Mouse (Mus musculus) thymus, adult 2 months (tissue): ENCODE measurements around the gene Ttc23. TPM values are rescaled to one million over a fixed set of nuclear protein-coding genes. Genes with fewer than 3 reads are reported as not detected.

Experiments
- DNase-seq: peaks from one replicate; pipeline ENCODE4 v3.0.0; 2021
- H3K27ac ChIP-seq: fragments of 200-500 bp; 2 replicates; pipeline ENCODE4 v1.5.1; 2012; ENCODE audit warnings: low read length, control low read depth; ENCODE audit not compliant: control insufficient read depth, insufficient read depth
- H3K27me3 ChIP-seq: fragments of 200-500 bp; 2 replicates; pipeline ENCODE4 v1.6.1; 2012; ENCODE audit warnings: mild to moderate bottlenecking, low read length, moderate library complexity, mixed read lengths; ENCODE audit not compliant: control insufficient read depth, insufficient read depth
- H3K36me3 ChIP-seq: fragments of 200-500 bp; 2 replicates; pipeline ENCODE4 v1.6.1; 2012; ENCODE audit warnings: mild to moderate bottlenecking, low read length, moderate library complexity; ENCODE audit not compliant: control insufficient read depth, insufficient read depth
- H3K4me1 ChIP-seq: fragments of 200-500 bp; replicated peaks from 2 replicates; pipeline ENCODE4 v1.6.1; 2012; ENCODE audit warnings: low read length; ENCODE audit not compliant: control insufficient read depth, insufficient read depth
- H3K4me3 ChIP-seq: fragments of 200-500 bp; 2 replicates; pipeline ENCODE4 v1.5.1; 2012; ENCODE audit warnings: mild to moderate bottlenecking, low read length, control low read depth, moderate library complexity; ENCODE audit not compliant: control insufficient read depth, insufficient read depth
- CTCF ChIP-seq: fragments of 200-500 bp; IDR thresholded peaks from 2 replicates; pipeline ENCODE4 v1.5.1; 2012; ENCODE audit warnings: mild to moderate bottlenecking, control low read depth, low read length, moderate library complexity, borderline replicate concordance; ENCODE audit not compliant: control insufficient read depth, poor library complexity, insufficient read depth; ENCODE audit errors: extremely low read depth
- POLR2A ChIP-seq: fragments of 200-500 bp; IDR thresholded peaks from 2 replicates; pipeline ENCODE4 v1.6.1; 2012; ENCODE audit warnings: mild to moderate bottlenecking, low read length, control low read depth, moderate library complexity; ENCODE audit not compliant: control insufficient read depth, poor library complexity, insufficient read depth; ENCODE audit errors: extremely low read depth
- WGBS: fragments of 180-500 bp; shearing (Covaris S2); methylation state at CpG from one replicate; pipeline ENCODE4 v1.1.7; 2018; 5-methylcytosine and 5-hydroxymethylcytosine counted together
- polyA plus RNA-seq: library from polyadenylated mRNA; depleted of rRNA; stranded (reverse); fragments of >200 nt; gene quantifications from 2 replicates; pipeline ENCODE4 v1.2.3, GENCODE M21; 2012

Ttc23 gene
- polyA plus RNA-seq, 1 experiment: 4.5 TPM

DNA sequence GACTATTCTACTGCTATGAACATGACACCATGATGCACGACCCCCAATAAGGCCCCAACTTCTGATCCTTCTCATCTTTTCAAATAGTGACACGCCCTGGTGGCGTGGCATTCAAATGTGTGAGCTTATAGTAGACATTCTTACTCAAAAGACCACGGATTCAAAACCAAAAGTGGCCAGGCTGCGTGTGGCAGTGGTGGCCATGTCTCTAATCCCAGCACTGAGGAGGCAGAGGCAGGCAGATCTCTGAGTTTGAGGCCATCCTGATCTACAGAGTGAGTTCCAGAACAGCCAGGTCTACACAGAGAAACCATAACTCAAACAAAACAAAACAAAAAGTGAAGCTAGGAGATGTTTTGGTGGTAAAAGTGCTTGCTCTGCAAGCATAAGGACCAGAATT, 20.5 kb upstream of the Ttc23 start:
- no peak for DNase-seq
- H3K27ac ChIP-seq: no peak overlapping the region
- WGBS: 95% methylated on average over 5 of the region's 5 CpGs
- TF ChIP-seq POLR2A (no peak), CTCF (no peak)
- no peaks in the 10 kb centered on the region; the same call in 1 of the 2 replicates for H3K4me1 ChIP-seq
- H3K27me3 ChIP-seq: no peaks in the 10 kb centered on the region
- H3K4me3 ChIP-seq: no peak overlapping the region
- H3K36me3 ChIP-seq: no peaks in the 10 kb centered on the region

DNA sequence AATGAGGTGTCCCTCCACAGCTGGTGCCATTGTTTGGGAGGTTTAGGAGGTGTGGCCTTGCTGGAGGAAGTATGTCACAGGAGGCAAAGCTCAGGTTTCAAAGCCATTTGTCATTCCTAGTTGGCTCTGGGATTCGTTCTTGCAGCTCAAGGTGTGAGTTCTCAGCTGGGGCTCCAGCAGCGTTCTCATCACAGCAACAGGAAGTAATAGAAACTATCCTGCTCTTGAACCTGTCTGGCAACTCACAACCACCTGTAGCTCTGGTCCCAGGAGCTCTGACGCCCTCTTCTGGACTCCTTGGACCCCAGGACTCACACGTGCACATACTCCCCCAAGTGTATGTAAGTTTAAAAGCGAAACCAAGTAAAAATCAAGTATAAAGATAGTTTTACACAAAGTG, 17.5 kb upstream of the Ttc23 start:
- H3K27ac ChIP-seq: no peak overlapping the region
- 91% methylated on average over 5 of the region's 5 CpGs for WGBS
- H3K4me3 ChIP-seq: no peak overlapping the region
- no peaks in the 10 kb centered on the region for H3K27me3 ChIP-seq
- no peak for DNase-seq
- TF ChIP-seq CTCF: no peak
- no peak for TF ChIP-seq POLR2A
- no peaks in the 10 kb centered on the region for H3K4me1 ChIP-seq
- H3K36me3 ChIP-seq: no peaks in the 10 kb centered on the region

DNA sequence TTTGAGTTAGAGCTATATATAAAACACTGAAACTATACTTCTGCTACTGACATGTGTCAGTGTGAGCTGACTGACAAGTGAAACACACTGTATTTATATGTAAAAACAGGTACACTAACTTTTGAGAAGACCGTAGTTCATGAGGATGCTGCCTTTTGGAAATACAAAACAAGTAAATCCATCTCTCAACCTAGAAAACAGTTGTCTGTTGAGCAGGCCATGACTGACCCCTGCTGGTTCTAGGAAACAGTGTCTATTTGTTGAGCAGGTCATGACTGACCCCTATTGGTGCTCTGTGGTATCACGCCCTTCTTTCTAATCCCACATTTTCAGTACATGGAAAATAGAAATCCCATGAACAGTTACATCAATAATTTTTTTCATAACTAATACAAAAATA, 16.4 kb upstream of the Ttc23 start:
- no peaks in the 10 kb centered on the region for H3K27me3 ChIP-seq
- DNase-seq: peak; percentile 67
- no peaks in the 10 kb centered on the region for H3K4me1 ChIP-seq
- H3K4me3 ChIP-seq: no peak overlapping the region
- H3K36me3 ChIP-seq: no peaks in the 10 kb centered on the region
- TF ChIP-seq POLR2A (no peak), CTCF (no peak)
- no peak overlapping the region for H3K27ac ChIP-seq
- 14% methylated on average over 2 of the region's 2 CpGs for WGBS

GRCm38 (mm10) chr7:67632380-67632779, 14.8 kb upstream of the Ttc23 start:
- WGBS: 89% methylated on average over 5 of the region's 5 CpGs
- H3K27ac ChIP-seq: no peak overlapping the region
- no peaks in the 10 kb centered on the region for H3K36me3 ChIP-seq
- TF ChIP-seq CTCF (0 out of 2 replicates have a peak, but pooled peaks have one; percentile 24), POLR2A (no peak)
- no peak for DNase-seq
- no peaks in the 10 kb centered on the region for H3K4me1 ChIP-seq
- no peaks in the 10 kb centered on the region for H3K27me3 ChIP-seq
- no peak overlapping the region for H3K4me3 ChIP-seq

DNA sequence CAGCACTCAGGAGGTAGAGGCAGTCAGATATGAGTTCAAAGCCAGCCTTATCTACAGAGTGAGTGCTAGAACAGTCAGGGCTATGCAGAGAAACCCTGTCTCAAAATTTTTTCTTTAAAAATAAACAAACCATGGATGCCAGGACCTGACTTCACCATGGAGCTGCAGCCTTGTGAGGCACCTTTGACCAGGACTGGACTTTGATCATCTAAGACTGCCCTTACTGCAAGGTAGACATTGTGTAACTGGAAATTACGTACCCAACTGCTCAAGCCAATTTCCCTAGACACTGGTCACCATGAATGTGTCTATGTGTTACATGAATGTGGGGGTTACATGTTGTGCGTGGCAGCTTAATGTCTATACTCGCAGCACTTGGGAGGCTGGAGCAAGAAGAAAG, 13.0 kb upstream of the Ttc23 start:
- Histone ChIP-seq H3K4me1 (no peaks in the 10 kb centered on the region), H3K4me3 (no peak overlapping the region), H3K27me3 (no peaks in the 10 kb centered on the region), H3K27ac (no peak overlapping the region), H3K36me3 (no peaks in the 10 kb centered on the region)
- DNase-seq: no peak
- 98% methylated on average over 3 of the region's 3 CpGs for WGBS
- TF ChIP-seq POLR2A (no peak), CTCF (no peak)

DNA sequence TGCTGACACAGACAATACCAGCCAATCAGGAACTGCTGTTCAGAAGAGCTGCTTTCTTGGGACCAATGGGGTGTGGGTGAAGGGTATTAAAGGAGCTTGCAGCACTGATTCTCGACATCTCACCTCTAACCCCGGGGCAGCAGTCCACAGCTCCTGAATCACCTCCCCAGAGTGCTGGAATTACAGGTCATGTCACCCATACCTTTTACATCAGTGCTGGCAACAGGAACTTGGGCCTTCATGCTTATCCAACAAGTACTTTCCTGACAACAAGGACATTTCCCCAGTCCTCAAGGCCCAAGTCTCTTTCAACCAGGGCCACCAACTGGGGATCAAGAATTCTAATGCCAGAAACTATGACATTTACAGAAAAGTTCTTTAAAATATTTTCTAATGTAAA, 11.0 kb upstream of the Ttc23 start:
- no peak overlapping the region for H3K4me3 ChIP-seq
- H3K4me1 ChIP-seq: no peaks in the 10 kb centered on the region
- H3K36me3 ChIP-seq: 0 out of 2 replicates have a peak, but pooled peaks cover 6% of the 10 kb centered on the region
- 90% methylated on average over 2 of the region's 2 CpGs for WGBS
- H3K27me3 ChIP-seq: no peaks in the 10 kb centered on the region
- no peak overlapping the region for H3K27ac ChIP-seq
- DNase-seq: no peak
- no peak for TF ChIP-seq POLR2A
- no peak for TF ChIP-seq CTCF

DNA sequence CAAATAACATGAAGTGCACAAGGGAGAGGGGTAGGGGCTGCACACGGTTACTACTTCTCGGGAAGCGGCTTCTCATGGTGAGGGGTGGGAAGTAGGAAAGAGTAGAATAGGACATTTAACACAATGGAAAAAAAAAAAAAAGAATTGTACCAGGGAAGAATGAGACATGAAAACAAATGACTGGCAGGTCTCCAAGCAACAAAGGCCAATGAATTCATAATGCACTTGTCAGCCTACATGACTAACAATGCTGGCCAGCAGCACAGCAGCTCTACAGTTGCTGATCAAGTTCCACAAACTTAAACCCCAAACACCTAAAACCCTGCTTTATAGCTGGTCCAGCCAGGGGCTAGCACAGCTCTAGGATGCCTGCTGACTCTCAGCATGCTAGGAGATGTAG, 8.2 kb upstream of the Ttc23 start:
- TF ChIP-seq POLR2A (no peak), CTCF (no peak)
- Histone ChIP-seq H3K27ac (no peak overlapping the region), H3K36me3 (0 out of 2 replicates have a peak, but pooled peaks cover 6% of the 10 kb centered on the region), H3K4me1 (no peaks in the 10 kb centered on the region; the same call in 1 of the 2 replicates), H3K27me3 (no peaks in the 10 kb centered on the region), H3K4me3 (no peak overlapping the region)
- 100% methylated on average over 3 of the region's 3 CpGs for WGBS
- no peak for DNase-seq
